Comparison of ENCODE assay signal across 9 mouse cellular contexts in genomic region chr10:80856267-80856666, GRCm38 (mm10). TPM values are rescaled to one million over a fixed set of nuclear protein-coding genes. Genes with fewer than 3 reads are reported as not detected.
DNase-seq lines count a peak whose midpoint lies in the region; ATAC-seq and TF ChIP-seq lines count a peak whose summit lies in the region.
"Had no signal": no experiment of that assay in that cellular context is flagged by ENCODE, and none has a peak within 500 bp of the region (broad histone marks: within the 10 kb centered on the region; RNA-seq: fewer than 3 reads in every experiment).

No protein-coding gene starts in this region.

- peaks cover 36% of the 10 kb centered on the region for H3K4me1 ChIP-seq in forebrain, embryonic 15.5 days
- peaks cover 12% of the 10 kb centered on the region; the same call in 1 of the 2 replicates for H3K4me1 ChIP-seq in intestine, postnatal 0 days (replicated peaks; ENCODE audit: control insufficient read depth, insufficient read depth, low read length)
- H3K4me1 ChIP-seq in midbrain, embryonic 16.5 days (ENCODE audit: control insufficient read depth, insufficient read depth, low read length), result peaks cover 32% of the 10 kb centered on the region

- no peaks in the 10 kb centered on the region for H3K9me3 ChIP-seq in forebrain, embryonic 15.5 days
- no peaks in the 10 kb centered on the region for H3K9me3 ChIP-seq in intestine, postnatal 0 days (ENCODE audit: control insufficient read depth)
- no peaks in the 10 kb centered on the region for H3K9me3 ChIP-seq in midbrain, embryonic 16.5 days (replicated peaks; ENCODE audit: control insufficient read depth, low read length, poor library complexity, severe bottlenecking)

- no peak overlapping the region for H3K27ac ChIP-seq in forebrain, embryonic 15.5 days (replicated peaks)
- no peak overlapping the region for H3K27ac ChIP-seq in intestine, postnatal 0 days (ENCODE audit: low read depth, low read length)
- no peak overlapping the region for H3K27ac ChIP-seq in midbrain, embryonic 16.5 days (ENCODE audit: low read length)

- no peak for ATAC-seq in forebrain, embryonic 15.5 days (replicated peaks)
- ATAC-seq in intestine, postnatal 0 days, result no peak
- no peak for ATAC-seq in midbrain, embryonic 16.5 days

- peak; percentile 95 for DNase-seq in heart, adult 11 months
- DNase-seq in heart, postnatal 25 days (ENCODE audit: low spot score), result no peak
- DNase-seq in Muller cell, postnatal 12 days (ENCODE audit: inconsistent ontology term), result peak; percentile 36
- no peak for DNase-seq in layer of hippocampus, adult 11-12 months (ENCODE audit: low spot score)
- DNase-seq in adrenal gland, postnatal 4 days (ENCODE audit: low spot score in 2 of 2), result no peak

- no peaks in the 10 kb centered on the region for H3K27me3 ChIP-seq in forebrain, embryonic 15.5 days
- no peaks in the 10 kb centered on the region for H3K27me3 ChIP-seq in intestine, postnatal 0 days (replicated peaks; ENCODE audit: control insufficient read depth, insufficient read depth, low read length)
- no peaks in the 10 kb centered on the region for H3K27me3 ChIP-seq in midbrain, embryonic 16.5 days (ENCODE audit: control insufficient read depth, insufficient read depth, low read depth, low read length)

- intact Hi-C loops in heart, postnatal 25 days (cut with DNase I), result no loop called here

- peak overlapping the region; percentile 96 for H3K4me2 ChIP-seq in forebrain, embryonic 15.5 days (replicated peaks)
- peak overlapping the region; percentile 100 for H3K4me2 ChIP-seq in intestine, postnatal 0 days (replicated peaks; ENCODE audit: low read depth)
- peak overlapping the region; percentile 91 for H3K4me2 ChIP-seq in midbrain, embryonic 16.5 days (ENCODE audit: low read length)

- peaks cover 20% of the 10 kb centered on the region for H3K36me3 ChIP-seq in forebrain, embryonic 15.5 days
- H3K36me3 ChIP-seq in intestine, postnatal 0 days (ENCODE audit: control insufficient read depth, insufficient read depth), result peaks cover 20% of the 10 kb centered on the region
- peaks cover 12% of the 10 kb centered on the region for H3K36me3 ChIP-seq in midbrain, embryonic 16.5 days (ENCODE audit: control insufficient read depth, insufficient read depth, low read length)

- peak overlapping the region; percentile 72 for H3K4me3 ChIP-seq in forebrain, embryonic 15.5 days
- no peak overlapping the region for H3K4me3 ChIP-seq in intestine, postnatal 0 days (ENCODE audit: low read depth, low read length)
- H3K4me3 ChIP-seq in midbrain, embryonic 16.5 days (ENCODE audit: low read depth, low read length), result peak overlapping the region; percentile 75; the same call in 1 of the 2 replicates

- 74% methylated on average over 3 of the region's 3 CpGs for WGBS in forebrain, embryonic 15.5 days
- 66% methylated on average over 3 of the region's 3 CpGs for WGBS in intestine, postnatal 0 days
- 71% methylated on average over 3 of the region's 3 CpGs for WGBS in midbrain, embryonic 16.5 days

- no peak for TF ChIP-seq CTCF in intestine, postnatal 0 days (IDR thresholded peaks at IDR 0.05; ENCODE audit: low read depth)

- no peak overlapping the region; the same call in 1 of the 2 replicates for H3K9ac ChIP-seq in forebrain, embryonic 15.5 days (replicated peaks)
- no peak overlapping the region for H3K9ac ChIP-seq in intestine, postnatal 0 days (ENCODE audit: low read depth, low read length)
- H3K9ac ChIP-seq in midbrain, embryonic 16.5 days (ENCODE audit: low read depth, low read length), result peak overlapping the region; percentile 96

RNA-seq across cellular contexts. Expression of gene Sppl2b, which starts 1.2 kb away (rescaled TPM):
- 10 to 100 TPM; 22.4 to 23.6 TPM for total RNA-seq in heart, postnatal 25 days (2021)
- polyA plus RNA-seq in forebrain, embryonic 15.5 days (2015; fragmentation: Nextera tagmentation; extraction: Ambion mirVana), result 58.7 and 61.0 TPM in 2 replicates
- polyA plus RNA-seq in intestine, postnatal 0 days (2015; fragmentation: Nextera tagmentation; extraction: Ambion mirVana), result 12.9 and 13.4 TPM in 2 replicates
- polyA plus RNA-seq in midbrain, embryonic 16.5 days (2015; fragmentation: Nextera tagmentation; extraction: Ambion mirVana), result 82.4 and 84.1 TPM in 2 replicates
- total RNA-seq in adrenal gland, postnatal 4 days (2021), result 10 to 100 TPM; 43.5 to 47.7 TPM

RNA-seq across cellular contexts. Expression of gene Lsm7, which starts 1.3 kb away (rescaled TPM):
- total RNA-seq in heart, postnatal 25 days (2021), result 10 to 100 TPM; 20.9 to 31.6 TPM
- polyA plus RNA-seq in forebrain, embryonic 15.5 days (2015; fragmentation: Nextera tagmentation; extraction: Ambion mirVana), result 268 and 279 TPM in 2 replicates
- polyA plus RNA-seq in intestine, postnatal 0 days (2015; fragmentation: Nextera tagmentation; extraction: Ambion mirVana), result 129 and 130 TPM in 2 replicates
- 202 and 205 TPM in 2 replicates for polyA plus RNA-seq in midbrain, embryonic 16.5 days (2015; fragmentation: Nextera tagmentation; extraction: Ambion mirVana)
- total RNA-seq in adrenal gland, postnatal 4 days (2021), result 10 to 100 TPM; 50.4 to 52.9 TPM

RNA-seq across cellular contexts. Expression of gene Lingo3, which starts 12.4 kb away (rescaled TPM):
- total RNA-seq in heart, postnatal 25 days (2021), result 10 to 100 TPM in 1 of 2 experiments, 1 to 10 TPM in 1; 6.3 to 10.6 TPM
- 4.4 and 5.5 TPM in 2 replicates for polyA plus RNA-seq in forebrain, embryonic 15.5 days (2015; fragmentation: Nextera tagmentation; extraction: Ambion mirVana)
- 0.04 TPM in 1 of 2 replicates, not detected in the other for polyA plus RNA-seq in intestine, postnatal 0 days (2015; fragmentation: Nextera tagmentation; extraction: Ambion mirVana)
- 12.6 and 16.9 TPM in 2 replicates for polyA plus RNA-seq in midbrain, embryonic 16.5 days (2015; fragmentation: Nextera tagmentation; extraction: Ambion mirVana)
- 1 to 10 TPM; 1.1 to 1.5 TPM for total RNA-seq in adrenal gland, postnatal 4 days (2021)

RNA-seq across cellular contexts. Expression of gene Tmprss9, which starts 15.4 kb away (rescaled TPM):
- not detected for total RNA-seq in heart, postnatal 25 days (2021)
- 0.06 and 0.15 TPM in 2 replicates for polyA plus RNA-seq in forebrain, embryonic 15.5 days (2015; fragmentation: Nextera tagmentation; extraction: Ambion mirVana)
- polyA plus RNA-seq in intestine, postnatal 0 days (2015; fragmentation: Nextera tagmentation; extraction: Ambion mirVana), result not detected in 2 replicates
- 0.10 and 0.16 TPM in 2 replicates for polyA plus RNA-seq in midbrain, embryonic 16.5 days (2015; fragmentation: Nextera tagmentation; extraction: Ambion mirVana)
- total RNA-seq in adrenal gland, postnatal 4 days (2021), result not detected
- total RNA-seq: ES-E14 had no signal

RNA-seq across cellular contexts. Expression of gene Oaz1, which starts 29.8 kb away (rescaled TPM):
- 100 to 1,000 TPM; 883 to 894 TPM for total RNA-seq in heart, postnatal 25 days (2021)
- 1,419 and 1,463 TPM in 2 replicates for polyA plus RNA-seq in forebrain, embryonic 15.5 days (2015; fragmentation: Nextera tagmentation; extraction: Ambion mirVana)
- polyA plus RNA-seq in intestine, postnatal 0 days (2015; fragmentation: Nextera tagmentation; extraction: Ambion mirVana), result 1,008 and 1,019 TPM in 2 replicates
- polyA plus RNA-seq in midbrain, embryonic 16.5 days (2015; fragmentation: Nextera tagmentation; extraction: Ambion mirVana), result 1,102 and 1,149 TPM in 2 replicates
- total RNA-seq in adrenal gland, postnatal 4 days (2021), result 100 to 1,000 TPM; 668 to 717 TPM

Comparison
In these comparisons a context has a peak if more than half of its experiments do, and no peak if none do; other contexts are left out.
1. DNase-seq: peak in heart, adult 11 months (single experiment) and Muller cell, postnatal 12 days (single experiment); none in heart, postnatal 25 days (single experiment), layer of hippocampus, adult 11-12 months (single experiment) and adrenal gland, postnatal 4 days (0 of 2).
2. Peak in every context shown above with its lines, with median percentiles within 50 percentile points of each other: H3K4me2 ChIP-seq.